Mouse (Mus musculus) cerebellum, adult 2 months (tissue): ENCODE results near the gene Amigo3.

Source experiments
- CTCF ChIP-seq: fragments of 200-500 bp; IDR thresholded peaks from 2 replicates; pipeline ENCODE4 v1.5.1; 2011; ENCODE audit warnings: low read depth, mild to moderate bottlenecking, control low read depth, low read length, moderate library complexity, borderline replicate concordance; ENCODE audit not compliant: insufficient read depth
- POLR2A ChIP-seq: fragments of 200-500 bp; IDR thresholded peaks from 2 replicates; pipeline ENCODE4 v1.6.1; 2011; ENCODE audit warnings: low read length, control low read depth, borderline replicate concordance; ENCODE audit not compliant: insufficient read depth

- TF ChIP-seq CTCF, result no peak
- TF ChIP-seq POLR2A, result no peak
Measured at GRCm38 (mm10) chr9:108071801-108072200, 18.8 kb downstream of the Amigo3 start.
